Mouse (Mus musculus) bone marrow macrophage, adult 2 months (primary cell): Measurements from ENCODE around the gene Gkap1.

Experiments used
- CTCF ChIP-seq: IDR thresholded peaks from 2 replicates; pipeline ENCODE4 v1.5.1; 2012; ENCODE audit warnings: low read depth, mild to moderate bottlenecking, low read length, moderate library complexity
- POLR2A ChIP-seq: IDR thresholded peaks from 2 replicates; pipeline ENCODE4 v1.6.1; 2012; ENCODE audit warnings: mild to moderate bottlenecking, low read depth, low read length, borderline replicate concordance

- TF ChIP-seq POLR2A (no peak), CTCF (no peak)
These were observed 77.4 kb downstream of the Gkap1 start for GRCm38 (mm10) chr13:58197981-58198640.
